21 mouse cellular contexts compared by ENCODE assay signal in the genomic region with DNA sequence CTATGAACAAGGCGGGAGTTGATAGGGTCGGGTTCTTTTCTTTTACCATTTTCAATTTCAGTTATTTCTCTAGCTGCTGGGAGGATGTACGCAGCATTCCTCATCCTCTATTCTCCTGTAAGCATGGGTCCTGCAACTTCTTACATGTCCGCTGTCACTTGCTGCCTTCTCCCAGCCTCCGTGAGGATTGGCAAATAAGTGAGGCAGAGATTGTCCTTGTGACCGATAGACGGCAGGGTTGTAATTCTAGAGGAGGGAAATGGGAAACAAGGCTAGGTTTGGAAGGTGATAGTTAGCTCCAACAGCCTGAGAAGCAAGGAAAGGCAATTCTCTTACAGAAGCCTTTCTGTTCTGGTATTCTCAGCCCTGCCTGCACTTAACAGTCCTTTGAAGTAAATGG.
DNase-seq lines count a peak whose midpoint lies in the region; ATAC-seq and TF ChIP-seq lines count a peak whose summit lies in the region.
"Had no signal": no experiment of that assay in that cellular context is flagged by ENCODE, and none has a peak within 500 bp of the region (broad histone marks: within the 10 kb centered on the region; RNA-seq: fewer than 3 reads in every experiment).

No protein-coding gene starts in this region.

- TF ChIP-seq POLR2A in kidney, adult 2 months (IDR thresholded peaks at IDR 0.05; ENCODE audit: low read depth, low read length): no peak

- H3K27me3 ChIP-seq in kidney, postnatal 0 days (ENCODE audit: insufficient read depth, low read length): no peaks in the 10 kb centered on the region
- H3K27me3 ChIP-seq in kidney, adult 2 months (replicated peaks; ENCODE audit: control insufficient read depth, insufficient read depth, low read length): no peaks in the 10 kb centered on the region
- H3K27me3 ChIP-seq in stomach, postnatal 0 days (ENCODE audit: control insufficient read depth, insufficient read depth, low read length): no peaks in the 10 kb centered on the region
- H3K27me3 ChIP-seq: heart, embryonic 13.5 days had no signal

- no peak overlapping the region for H3K4me2 ChIP-seq in kidney, postnatal 0 days (ENCODE audit: low read length)
- H3K4me2 ChIP-seq in stomach, postnatal 0 days (replicated peaks; ENCODE audit: low read depth): no peak overlapping the region
- H3K4me2 ChIP-seq: forebrain, embryonic 13.5 days; heart, embryonic 13.5 days; hindbrain, embryonic 14.5 days had no signal

- TF ChIP-seq EP300 in stomach, postnatal 0 days (optimal IDR thresholded peaks at IDR 0.05): no peak

- TF ChIP-seq CTCF in kidney, postnatal 0 days (IDR thresholded peaks at IDR 0.05; ENCODE audit: low read depth): peak; percentile 58
- no peak for TF ChIP-seq CTCF in kidney, adult 2 months (conservative IDR thresholded peaks at IDR 0.05; ENCODE audit: insufficient read depth, insufficient read length, low read depth, low read length)
- TF ChIP-seq CTCF in stomach, postnatal 0 days (IDR thresholded peaks at IDR 0.05; ENCODE audit: low read depth): peak; percentile 28

- H3K36me3 ChIP-seq in kidney, postnatal 0 days (ENCODE audit: insufficient read depth, low read length): no peaks in the 10 kb centered on the region
- H3K36me3 ChIP-seq in kidney, adult 2 months (ENCODE audit: control insufficient read depth, insufficient read depth, low read length): no peaks in the 10 kb centered on the region
- H3K36me3 ChIP-seq in stomach, postnatal 0 days (ENCODE audit: control insufficient read depth, insufficient read depth, low read length): no peaks in the 10 kb centered on the region
- H3K36me3 ChIP-seq: forebrain, embryonic 10.5 days; heart, embryonic 10.5 days; heart, embryonic 13.5 days had no signal

- H3K9me3 ChIP-seq in kidney, postnatal 0 days (replicated peaks; ENCODE audit: low read length): no peaks in the 10 kb centered on the region
- no peaks in the 10 kb centered on the region for H3K9me3 ChIP-seq in stomach, postnatal 0 days (ENCODE audit: control insufficient read depth, low read length)
- H3K9me3 ChIP-seq: forebrain, embryonic 10.5 days; forebrain, embryonic 13.5 days; heart, embryonic 10.5 days; heart, embryonic 13.5 days had no signal

- peak; percentile 29 for DNase-seq in adrenal gland, postnatal 14 days
- DNase-seq in adrenal gland, postnatal 10 days: no peak
- peak; percentile 42 for DNase-seq in kidney, postnatal 0 days (ENCODE audit: low spot score)
- DNase-seq in kidney, adult 2 months: no peak
- DNase-seq in stomach, postnatal 0 days (ENCODE audit: low spot score): no peak
- no peak for DNase-seq in urinary bladder, postnatal 10 days (ENCODE audit: low spot score)
- DNase-seq: cerebellum, adult 11 months; cerebellum, adult 2 months; cerebellum, adult 9-11 months; cerebellum, postnatal 25 days; gastrocnemius, postnatal 10 days; gastrocnemius, postnatal 36 days; heart, adult 2 months; heart, postnatal 14 days; heart, postnatal 4 days had no signal

- 45% methylated on average over 7 of the region's 7 CpGs for WGBS in kidney, postnatal 0 days
- WGBS in kidney, adult 2 months: 46% methylated on average over 7 of the region's 7 CpGs
- WGBS in stomach, postnatal 0 days: 63% methylated on average over 7 of the region's 7 CpGs

- H3K4me3 ChIP-seq in kidney, postnatal 0 days (replicated peaks; ENCODE audit: low read depth, low read length): no peak overlapping the region
- no peak overlapping the region for H3K4me3 ChIP-seq in kidney, adult 2 months (ENCODE audit: insufficient read depth, low read depth, low read length)
- H3K4me3 ChIP-seq in stomach, postnatal 0 days (ENCODE audit: low read depth, low read length): no peak overlapping the region
- H3K4me3 ChIP-seq: forebrain, embryonic 10.5 days; forebrain, embryonic 13.5 days; heart, adult 2 months; heart, embryonic 10.5 days; heart, embryonic 13.5 days had no signal

- ATAC-seq in kidney, postnatal 0 days (replicated peaks; ENCODE audit: low FRiP score, low read depth): no peak
- ATAC-seq in stomach, postnatal 0 days (ENCODE audit: low FRiP score, low TSS enrichment): no peak

- no peak overlapping the region for H3K27ac ChIP-seq in kidney, postnatal 0 days
- no peak overlapping the region for H3K27ac ChIP-seq in kidney, adult 2 months (ENCODE audit: insufficient read depth, low read depth, low read length)
- no peak overlapping the region for H3K27ac ChIP-seq in stomach, postnatal 0 days (replicated peaks)
- H3K27ac ChIP-seq: forebrain, embryonic 10.5 days; forebrain, embryonic 13.5 days; heart, adult 2 months; heart, embryonic 10.5 days; heart, embryonic 13.5 days; hindbrain, embryonic 14.5 days; hindbrain, postnatal 0 days had no signal

- H3K9ac ChIP-seq in kidney, postnatal 0 days (ENCODE audit: low read depth, low read length): no peak overlapping the region
- H3K9ac ChIP-seq in stomach, postnatal 0 days (ENCODE audit: low read length): no peak overlapping the region
- H3K9ac ChIP-seq: forebrain, embryonic 13.5 days; heart, embryonic 13.5 days; hindbrain, embryonic 14.5 days had no signal

- H3K4me1 ChIP-seq in kidney, postnatal 0 days (replicated peaks; ENCODE audit: insufficient read depth, low read length): no peaks in the 10 kb centered on the region
- H3K4me1 ChIP-seq in kidney, adult 2 months (ENCODE audit: control insufficient read depth, insufficient read depth, low read length): no peaks in the 10 kb centered on the region
- no peaks in the 10 kb centered on the region for H3K4me1 ChIP-seq in stomach, postnatal 0 days (replicated peaks; ENCODE audit: control insufficient read depth, insufficient read depth)
- H3K4me1 ChIP-seq: forebrain, embryonic 10.5 days; forebrain, embryonic 13.5 days; heart, embryonic 10.5 days; heart, embryonic 13.5 days had no signal

Comparison
In these comparisons a context has a peak if more than half of its experiments do, and no peak if none do; other contexts are left out.
1. DNase-seq: peak in adrenal gland, postnatal 14 days (single experiment) and kidney, postnatal 0 days (single experiment); none in adrenal gland, postnatal 10 days (single experiment), kidney, adult 2 months (single experiment), stomach, postnatal 0 days (single experiment) and urinary bladder, postnatal 10 days (single experiment).